Mouse (Mus musculus): Measurements from ENCODE around the gene Prkch.

Prkch gene

DNA sequence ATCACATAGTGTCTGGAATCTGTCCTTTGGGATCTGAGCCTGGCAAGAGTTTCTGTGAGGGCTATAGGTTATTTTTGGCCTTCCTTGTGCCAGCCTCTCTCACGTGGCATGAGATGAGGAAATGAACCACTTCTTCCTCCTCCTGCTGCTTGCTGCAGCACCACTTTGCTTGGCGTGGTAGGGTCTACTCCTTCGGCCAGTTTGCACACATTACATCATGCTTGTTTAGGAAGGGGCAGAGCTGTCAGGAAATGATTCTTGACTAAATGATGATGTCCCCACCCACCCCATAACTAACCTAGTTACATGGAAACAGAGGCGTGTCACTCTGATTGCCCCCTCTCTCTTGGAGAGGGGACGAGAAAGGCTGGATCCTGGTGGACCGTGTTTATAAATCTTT lies 28.6 kb downstream of the Prkch start:
- no peak for DNase-seq

DNA sequence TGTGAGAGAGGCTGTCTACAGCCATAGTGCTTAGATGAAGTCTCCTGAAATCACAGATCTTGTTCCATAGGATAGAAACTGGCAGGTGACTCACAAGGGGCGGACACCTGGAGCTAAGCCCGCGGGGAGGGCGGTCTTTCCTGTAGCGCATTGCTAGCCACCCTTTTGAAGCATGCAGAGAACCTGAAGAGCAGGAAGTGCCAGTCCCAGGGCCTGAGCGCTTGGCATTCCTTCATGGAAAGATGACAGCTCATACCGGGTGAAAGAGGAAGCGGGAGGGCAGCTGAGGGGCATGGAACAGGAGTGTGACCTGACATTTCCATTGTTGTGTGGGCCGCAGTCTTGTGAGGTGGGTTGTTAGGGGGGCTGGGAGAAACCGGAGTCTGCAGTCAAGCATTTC lies 33.1 kb downstream of the Prkch start:
- DNase-seq = peak; percentile 51 to 62

DNA sequence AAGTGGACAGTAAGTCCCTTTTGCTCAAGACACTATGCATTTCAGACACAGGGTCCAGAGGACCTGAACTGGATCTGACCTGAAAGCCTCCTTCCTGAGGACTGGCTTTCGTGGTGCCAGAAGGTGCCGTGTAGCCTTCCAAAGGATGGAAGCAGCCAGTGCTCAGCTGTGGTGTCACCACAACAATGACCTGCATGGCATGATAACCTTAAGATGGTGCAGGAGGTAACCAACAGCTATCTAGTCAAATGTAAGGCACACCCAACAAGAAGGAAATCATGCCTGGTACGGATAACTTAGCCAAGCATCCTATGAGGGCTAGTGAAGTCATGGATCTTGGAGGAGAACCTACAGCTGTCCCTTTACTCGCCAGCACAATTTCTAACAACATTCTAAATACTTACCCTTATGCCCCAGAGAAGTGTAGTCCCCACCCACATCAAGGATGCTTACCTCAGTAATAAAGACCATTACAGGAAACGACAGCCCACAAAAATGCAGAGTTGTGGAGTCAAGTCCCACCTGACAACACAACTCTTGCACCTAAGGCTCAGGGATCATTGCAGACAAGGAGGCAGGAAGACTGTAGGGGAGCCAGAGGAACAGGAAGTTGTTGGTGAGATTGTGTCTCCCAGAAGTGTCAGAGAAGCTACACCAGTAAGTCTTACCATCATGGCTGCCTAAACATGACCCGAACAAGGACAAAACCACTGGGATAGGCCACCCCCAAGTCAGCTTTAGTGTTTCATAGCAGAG lies 40.9 kb downstream of the Prkch start:
- DNase-seq = no peak

DNA sequence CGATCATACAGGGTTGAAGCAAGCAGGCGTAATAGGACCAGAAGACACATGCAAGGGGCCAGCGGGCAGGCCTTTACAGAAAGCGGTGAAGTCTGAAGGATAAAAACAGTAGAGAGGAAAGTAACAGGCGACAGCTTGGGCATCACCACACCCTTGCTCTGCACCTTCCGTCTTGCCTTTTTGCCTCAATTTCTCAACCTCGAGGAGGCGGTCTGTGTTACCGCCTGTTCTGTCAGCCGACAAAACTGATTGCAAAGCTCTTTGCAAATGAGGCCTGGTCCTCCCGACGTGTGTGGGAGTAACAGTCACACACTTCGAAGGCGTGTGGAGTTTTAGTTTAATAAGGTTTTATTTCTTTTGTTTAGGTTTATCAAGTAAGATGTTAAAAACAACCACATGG lies 43.3 kb downstream of the Prkch start:
- no peak for DNase-seq

DNA sequence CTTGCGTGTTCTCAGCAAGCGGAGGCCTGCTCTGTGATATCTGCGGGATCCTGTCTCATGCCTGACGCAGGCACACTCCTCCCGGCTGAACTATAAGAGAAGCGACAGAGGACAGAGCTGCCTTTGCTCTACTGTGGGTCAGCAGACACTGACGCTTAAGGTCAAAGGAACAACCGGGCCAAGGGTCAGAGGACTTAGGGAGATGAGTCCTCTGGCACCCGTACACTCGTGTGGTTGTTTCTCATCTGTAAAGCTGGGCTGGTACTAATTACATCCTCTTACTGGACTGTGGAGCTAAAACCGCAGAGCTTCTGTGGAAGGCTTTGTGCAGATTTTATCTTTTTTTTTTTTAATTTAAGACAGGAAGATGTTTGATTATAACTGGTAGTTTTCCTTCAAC lies 46.0 kb downstream of the Prkch start:
- DNase-seq = no peak

DNA sequence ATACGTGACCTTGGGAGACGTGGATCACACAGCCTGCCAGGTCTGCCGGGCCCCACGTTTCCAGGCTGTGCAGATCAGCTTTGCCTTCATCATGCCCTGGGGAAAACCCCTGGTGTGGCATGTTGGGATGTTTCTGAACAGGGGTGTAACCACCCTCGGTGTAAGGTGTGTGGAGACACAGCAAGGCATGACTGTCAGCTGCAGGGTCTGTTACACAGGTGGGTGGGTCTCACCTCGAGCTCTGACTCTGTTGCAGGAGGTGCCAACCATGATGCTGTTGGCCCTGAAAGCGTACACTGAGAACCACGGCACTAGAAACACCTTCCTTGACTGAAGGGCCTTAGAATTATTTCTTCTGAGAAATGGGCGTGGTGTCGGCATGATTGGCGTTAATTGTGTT lies 46.6 kb downstream of the Prkch start:
- no peak for DNase-seq

DNA sequence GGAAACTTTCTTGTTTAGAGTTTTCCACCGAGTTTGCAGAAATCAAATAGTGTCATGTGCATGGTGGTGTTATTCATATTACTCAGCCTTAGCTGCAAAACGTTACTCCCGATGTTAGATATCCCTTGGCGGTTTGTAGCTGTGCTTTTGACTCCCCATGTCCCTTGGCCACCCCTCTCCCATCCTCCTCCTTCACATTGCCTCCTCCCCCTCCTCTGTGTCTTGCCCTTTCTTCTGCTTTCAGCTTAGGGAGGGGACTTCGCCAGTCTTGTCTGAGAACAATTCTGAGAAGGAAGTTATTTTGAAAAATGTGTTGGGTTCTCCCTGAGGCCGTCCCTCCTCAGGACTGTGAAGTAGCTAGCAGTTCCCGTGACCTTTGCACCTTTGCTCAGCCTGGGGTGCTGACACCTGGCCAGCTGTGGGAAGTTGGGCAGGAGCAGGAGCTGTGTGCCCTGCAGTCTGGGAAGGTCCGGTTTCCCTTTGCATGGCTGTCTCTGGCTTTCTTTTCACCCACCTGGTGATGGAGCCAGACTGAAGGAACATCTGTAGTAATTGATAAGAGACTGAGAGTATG lies 48.2 kb downstream of the Prkch start:
- DNase-seq = peak; percentile 57 to 64

DNA sequence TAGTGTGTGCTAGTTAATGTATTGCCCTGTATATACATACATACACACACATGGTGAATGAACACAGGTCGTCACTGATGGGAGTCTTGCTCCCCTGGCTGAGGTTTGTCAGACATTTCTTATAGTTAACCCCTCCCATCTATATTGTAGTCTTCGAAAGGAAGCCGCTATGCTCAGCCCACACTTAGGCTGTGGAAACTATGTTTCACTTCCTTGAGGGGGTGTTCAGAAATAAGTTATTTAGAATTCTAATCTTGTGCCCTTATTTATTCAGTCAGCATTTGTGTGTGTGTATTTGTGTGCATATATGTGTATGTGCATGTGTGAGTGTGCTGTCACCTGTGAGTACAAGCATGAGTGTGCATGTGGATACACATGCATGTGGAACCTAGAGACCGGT lies 49.1 kb downstream of the Prkch start:
- no peak for DNase-seq

DNA sequence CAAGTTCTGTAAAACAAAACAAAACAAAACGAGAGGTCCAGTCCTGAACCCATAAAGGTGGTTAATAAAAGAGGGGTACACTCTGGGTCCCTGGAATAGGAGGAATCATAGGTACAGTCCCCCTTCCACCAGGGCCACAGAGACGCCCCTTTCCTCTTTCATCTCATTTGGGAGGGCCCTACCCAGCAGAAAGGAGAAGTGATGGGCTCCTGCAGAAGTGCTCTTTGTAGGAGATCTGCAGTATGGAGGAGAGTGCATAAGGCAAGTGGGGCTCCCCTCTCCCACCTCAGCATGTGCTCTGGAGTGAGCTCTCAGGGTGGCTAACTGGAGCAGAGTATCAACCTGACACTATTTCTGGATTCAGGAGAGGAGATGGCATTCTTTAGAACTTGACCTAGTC lies 55.0 kb downstream of the Prkch start:
- DNase-seq = no peak

DNA sequence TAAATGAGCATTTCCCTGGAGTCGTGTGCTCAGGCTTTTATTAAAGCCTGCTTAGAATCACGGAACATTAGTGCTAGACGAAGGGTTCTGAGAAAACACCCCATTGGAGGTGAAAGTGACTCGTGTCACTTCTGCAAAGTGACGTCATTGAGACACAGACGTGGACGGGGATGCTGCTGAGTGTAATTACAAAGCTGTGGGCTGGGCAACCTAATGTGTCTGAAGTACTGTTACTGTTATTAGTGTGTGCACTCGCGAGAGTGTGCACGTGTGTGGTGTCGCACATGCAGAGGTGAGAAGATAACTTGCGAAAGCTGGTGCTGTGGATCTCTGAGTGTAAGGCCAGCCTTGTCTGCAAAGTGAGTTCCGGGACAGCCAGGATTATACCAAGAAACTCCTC lies 56.6 kb downstream of the Prkch start:
- no peak for DNase-seq

DNA sequence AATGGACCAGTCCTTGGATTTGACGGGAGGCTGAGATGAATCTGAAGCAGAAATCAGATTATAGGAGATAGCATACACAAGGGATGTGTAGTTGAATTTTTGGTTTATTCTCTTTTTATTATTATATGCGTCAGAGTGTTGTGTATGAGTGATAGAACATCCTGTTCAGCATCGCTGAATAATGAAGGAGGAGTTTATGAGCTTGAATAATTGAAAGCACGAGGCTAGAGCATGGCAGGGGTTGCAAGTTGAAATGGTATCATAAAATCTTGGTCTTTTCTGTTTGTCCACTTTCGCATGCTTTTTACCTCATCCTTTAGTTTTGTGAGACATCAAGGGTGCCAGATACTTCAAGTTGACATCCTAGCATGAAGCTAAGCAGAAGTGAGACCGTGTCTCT lies 60.6 kb downstream of the Prkch start:
- no peak for DNase-seq

DNA sequence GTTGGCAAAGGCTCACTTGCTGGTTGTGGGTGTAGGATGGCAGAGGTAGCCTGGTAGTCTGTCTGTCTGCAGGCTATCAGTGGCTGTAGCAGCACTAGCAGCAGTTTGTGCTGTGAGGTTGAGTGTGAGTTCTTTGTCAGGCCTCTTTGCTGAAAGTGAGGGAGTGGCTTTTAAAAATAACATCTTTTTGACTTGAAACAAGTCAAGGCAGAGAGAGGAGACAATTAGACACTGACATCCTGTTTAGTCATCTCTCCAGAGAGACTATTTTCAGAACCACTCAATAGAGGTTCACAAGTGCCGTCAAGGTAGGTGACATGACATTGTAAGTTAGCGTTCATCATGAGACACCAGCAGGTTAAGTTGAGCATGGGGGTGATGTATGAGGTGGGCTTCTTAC lies 63.1 kb downstream of the Prkch start:
- no peak for DNase-seq

DNA sequence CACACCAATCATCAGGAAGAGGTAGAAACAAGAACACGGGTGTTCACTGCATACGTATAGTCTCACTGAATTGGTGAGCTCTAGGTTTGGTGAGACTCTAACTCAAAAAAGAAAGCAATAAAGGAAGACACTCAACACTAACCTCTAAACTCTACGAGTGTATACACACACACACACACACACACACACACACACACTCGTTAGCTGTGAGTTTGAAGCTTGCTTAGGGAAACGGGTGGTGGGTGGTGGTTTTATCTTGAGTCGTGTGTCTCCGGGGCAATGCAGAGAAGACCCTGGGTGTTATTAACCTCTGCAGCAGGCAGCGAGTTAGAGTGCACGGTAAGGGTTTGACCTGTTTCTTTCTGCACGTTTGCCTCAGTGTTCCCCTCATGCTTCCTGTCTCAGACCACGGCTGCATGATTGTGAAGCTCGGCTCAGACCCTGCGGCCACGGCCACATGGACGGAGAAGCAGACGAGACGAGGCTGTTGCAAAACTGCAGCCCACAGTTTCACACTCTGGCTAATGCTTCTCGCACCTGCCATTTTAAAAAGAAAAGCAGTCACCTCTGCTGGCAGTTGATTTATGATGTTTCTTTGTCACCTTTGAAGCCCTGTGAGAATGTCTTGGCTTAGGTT lies 72.1 kb downstream of the Prkch start:
- DNase-seq = no peak

DNA sequence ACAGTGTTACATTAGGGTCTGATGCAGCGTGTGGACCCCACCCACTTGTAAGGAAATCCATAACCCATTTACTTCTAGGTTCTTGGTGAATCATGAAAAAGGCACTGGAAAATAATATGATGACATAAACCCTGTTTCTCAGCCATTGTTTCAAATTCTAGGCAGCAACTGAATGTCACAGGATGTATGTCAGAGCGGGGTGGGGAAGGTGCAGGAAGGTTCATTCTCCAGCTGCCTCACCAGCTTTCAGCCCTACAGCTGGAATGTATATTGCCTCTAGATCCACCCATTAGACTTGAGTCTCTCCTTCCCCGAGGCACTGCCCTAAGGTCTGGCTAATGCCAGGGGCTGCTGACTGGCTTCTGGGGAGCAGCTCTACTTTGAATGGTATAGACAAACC lies 78.8 kb downstream of the Prkch start:
- no peak for DNase-seq

DNA sequence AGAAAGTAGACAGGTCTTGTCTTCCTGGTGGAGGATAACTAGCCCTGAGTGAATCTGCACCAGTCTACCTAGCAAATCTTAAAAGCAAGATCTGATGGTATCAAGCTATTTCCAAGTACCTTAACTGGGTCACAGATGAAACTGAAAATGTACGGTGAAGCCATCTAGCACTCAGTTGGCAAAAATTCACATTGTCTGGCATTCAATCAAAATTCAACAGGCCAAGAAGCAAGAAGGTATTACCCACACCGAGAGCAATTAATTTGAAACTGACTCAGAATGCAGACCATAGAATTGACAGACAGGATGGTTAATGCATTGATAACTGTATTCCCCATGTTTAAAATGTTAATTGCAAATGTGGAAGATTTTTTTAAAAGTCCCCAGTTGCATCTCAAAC lies 82.1 kb downstream of the Prkch start:
- DNase-seq = no peak

DNA sequence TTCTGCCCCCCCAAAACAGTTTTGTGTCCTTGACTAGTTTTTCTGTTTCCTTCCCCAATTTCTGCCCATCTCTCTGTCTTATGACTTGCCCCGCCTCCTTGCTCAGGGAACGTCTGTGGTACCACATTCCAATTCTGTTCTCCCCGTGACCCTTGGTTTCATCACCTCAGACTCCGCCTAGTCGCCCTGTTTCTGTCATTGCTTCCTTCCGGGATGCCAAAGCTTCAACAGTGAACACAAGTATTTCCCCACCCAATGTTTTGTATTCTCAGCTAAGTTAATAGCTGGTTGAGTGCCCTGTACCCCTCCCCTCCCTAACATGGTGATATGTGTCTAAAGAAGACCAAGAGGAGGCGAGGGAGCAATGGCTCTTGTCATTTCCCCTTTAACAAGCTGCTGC lies 83.0 kb downstream of the Prkch start:
- peak; percentile 29 to 38 for DNase-seq

DNA sequence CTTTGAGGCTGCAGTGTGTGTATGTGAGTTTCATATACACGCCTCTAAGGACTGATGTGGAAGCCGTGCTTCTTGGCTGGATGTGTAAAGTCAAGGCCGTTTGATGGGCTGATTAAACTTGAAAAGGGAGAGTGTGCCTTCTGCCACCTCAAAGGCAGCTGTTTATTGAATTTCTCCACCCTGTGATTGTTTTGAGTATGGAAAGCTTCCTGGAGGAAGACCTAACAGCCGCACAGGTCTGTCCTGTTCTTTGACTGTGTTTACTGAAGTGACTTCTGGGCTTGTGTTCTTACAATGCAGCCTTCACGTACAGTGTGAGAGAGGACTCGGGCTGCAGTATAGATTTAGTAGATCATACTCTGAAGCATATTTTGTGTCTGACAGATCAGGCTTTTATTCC lies 86.1 kb downstream of the Prkch start:
- no peak for DNase-seq

DNA sequence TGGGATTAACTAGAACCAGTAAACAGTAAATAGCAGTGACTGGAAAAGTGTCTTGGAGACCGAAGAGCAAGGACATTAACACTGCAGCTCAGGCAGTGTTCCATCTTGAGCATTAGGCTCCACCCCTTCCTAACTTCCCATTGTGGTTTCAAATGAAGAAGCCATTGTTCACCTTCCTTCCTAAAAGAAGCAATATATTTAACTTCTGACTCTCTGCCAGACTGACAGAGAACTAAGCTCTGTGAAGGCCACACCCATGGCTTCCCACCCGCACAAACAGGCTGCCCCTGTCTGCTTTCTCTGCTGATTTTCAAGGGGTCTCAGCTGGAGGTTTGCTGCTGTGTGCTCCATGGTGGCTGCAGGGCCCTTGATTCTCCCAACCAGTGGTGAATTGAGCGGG lies 86.9 kb downstream of the Prkch start:
- peak in 1 of 2 experiments; percentile 53 for DNase-seq

DNA sequence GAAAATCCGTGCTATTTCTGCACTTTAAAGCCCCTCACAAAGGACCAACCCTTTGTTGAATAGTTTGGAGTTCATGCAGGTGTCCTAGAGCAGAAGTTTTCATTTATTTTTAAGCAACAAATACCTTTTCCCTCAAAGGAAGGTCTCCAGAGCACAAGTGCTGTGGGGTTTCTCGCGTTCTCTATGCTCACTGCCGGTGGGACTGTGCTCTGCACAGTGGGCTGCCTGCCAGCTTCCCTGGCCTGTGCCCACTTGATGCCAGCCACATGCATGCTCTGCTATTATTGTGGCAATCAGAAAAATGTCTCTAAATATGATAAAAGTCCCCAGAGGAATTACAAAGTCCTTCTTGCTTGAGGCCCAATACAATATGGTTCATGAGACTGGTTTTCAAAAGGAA lies 87.4 kb downstream of the Prkch start:
- DNase-seq = no peak

DNA sequence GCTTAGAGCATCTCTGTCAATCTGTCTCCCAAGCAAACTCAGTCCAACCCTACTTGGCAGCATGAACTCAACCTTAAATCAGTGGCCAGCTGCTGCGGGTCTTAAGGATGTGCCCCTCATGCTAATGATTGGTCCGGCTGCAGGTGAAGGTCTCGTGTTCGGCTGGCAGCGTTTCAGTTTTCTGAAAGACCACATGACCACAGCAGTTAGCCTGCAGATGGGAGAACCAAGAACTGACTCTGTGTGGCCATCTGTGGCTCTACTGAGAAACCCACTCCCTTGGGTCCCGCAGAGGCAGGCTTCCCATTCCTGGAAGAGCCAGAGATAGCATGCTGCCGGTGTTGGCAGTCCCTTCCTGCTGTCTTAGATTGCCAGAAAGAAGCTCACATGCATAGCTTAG lies 89.2 kb downstream of the Prkch start:
- no peak for DNase-seq

DNA sequence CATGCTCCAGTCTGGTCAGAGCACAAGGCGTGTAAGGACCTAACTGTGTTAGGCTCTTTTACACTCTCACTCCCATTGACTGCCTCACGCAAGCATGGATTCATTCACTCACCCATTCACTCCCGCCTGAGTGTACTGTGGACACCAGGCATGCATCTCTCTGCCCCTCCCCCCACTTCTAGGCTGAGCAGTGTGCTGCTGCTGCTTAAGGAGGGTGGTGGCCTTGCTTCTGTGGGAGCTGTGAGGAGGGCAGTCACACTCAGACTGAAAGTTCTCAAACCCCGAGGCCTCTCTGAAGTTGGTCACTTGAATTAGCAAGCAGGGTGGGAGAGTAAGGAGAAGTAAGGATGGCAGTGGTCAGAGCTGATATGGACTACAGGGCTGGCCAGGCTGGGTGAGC lies 90.6 kb downstream of the Prkch start:
- DNase-seq = no peak

DNA sequence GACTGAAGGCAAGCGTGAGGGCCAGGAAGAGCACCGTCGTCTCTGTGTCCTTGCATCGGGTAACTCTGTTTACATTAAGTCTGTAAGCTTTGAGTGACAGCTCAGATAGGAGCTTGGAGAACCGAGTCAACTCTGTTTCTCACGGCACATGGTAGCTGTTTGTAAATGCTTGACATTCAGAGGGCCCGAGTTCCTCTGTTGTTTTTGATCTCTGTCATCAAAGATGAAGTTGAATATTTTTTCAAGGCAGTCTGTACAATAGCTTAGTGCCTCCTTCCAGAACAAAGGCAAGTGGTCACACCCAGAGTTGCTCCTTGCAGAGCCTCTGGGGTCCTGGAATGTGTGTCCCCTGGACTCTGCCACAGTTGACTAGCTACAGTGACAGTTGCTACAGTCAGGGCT lies 94.8 kb downstream of the Prkch start:
- no peak for DNase-seq

DNA sequence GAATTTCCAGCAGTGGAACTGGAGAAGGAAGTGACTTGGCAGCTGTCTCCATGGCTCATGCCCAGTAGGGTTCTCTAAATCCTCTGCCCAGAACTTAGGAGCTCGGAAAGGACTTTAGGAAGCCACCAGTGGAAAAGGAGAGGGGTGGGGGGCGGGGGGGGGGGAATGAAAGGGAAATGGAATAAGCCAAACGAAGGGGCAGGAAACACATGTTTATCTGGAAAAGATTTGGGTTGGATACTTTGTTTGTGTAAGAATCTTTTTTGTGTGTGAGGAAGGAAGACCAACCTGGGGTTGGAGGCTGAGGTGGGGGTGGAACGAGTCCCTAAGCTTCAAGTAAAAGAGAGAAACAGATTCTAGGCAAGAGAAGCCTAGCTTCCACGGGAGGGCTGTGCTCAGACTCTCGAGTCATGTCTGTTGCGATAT lies 98.3 kb downstream of the Prkch start:
- DNase-seq = peak; percentile 34 to 46

DNA sequence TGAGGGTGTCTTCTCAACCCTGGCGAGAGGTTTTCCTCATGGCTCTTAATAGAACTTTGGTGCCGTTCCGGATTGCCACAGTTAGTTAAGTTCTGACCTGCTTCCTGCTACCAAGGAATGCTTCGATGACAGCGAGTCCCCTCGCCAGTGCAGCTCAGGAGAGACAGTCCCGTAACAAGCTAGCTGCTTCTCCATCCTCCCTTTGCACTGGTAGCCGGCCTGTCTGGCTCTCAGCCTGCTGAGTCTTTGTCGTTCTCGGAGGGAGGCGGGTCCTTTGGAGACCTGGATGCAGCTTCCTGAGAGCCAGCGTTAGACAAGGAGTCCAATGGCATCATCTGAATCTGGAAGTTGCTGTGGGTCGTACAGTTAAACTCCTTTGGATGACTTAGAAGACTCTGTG lies 101.3 kb downstream of the Prkch start:
- no peak for DNase-seq

DNA sequence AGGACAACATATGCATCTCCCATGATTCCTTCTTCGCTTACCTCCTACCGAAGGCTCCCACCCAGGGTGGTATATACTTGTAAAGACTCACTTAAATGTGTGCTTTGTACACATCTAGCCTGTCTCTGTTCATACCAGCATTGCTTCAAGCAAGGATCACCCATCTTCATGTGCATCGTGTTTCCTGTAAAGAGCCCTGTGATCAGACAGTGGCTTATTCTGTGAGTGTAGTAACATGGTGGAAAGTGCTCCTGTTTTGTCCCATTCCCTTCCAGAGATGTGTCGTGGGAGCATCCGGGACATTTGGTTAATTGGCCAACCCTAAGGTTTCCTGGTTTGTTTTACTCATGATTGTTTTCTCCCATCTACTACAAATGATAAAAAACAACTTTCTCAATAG lies 101.9 kb downstream of the Prkch start:
- no peak for DNase-seq
